Mouse (Mus musculus): ENCODE measurements around the gene Tubb3. TPM values are rescaled to one million over a fixed set of nuclear protein-coding genes. Genes with fewer than 3 reads are reported as not detected.
"Not testable (repeated sequence)": the region's sequence is repeated elsewhere in the genome, so short reads cannot be mapped to it uniquely, and the experiment has no call there.

Tubb3 gene
- polyA plus RNA-seq, 1 experiment, result 684 TPM

GRCm38 (mm10) chr8:123414255-123414654 lies 3.0 kb downstream of the Tubb3 start:
- WGBS, result 38% methylated on average over 9 of the region's 9 CpGs
- Histone ChIP-seq H3K4me3 (replicated peaks; ENCODE audit: insufficient read depth, low read depth, low read length) (peak overlapping the region; percentile 38), H3K27ac (ENCODE audit: insufficient read depth, low read length) (no peak overlapping the region), H3K27me3 (ENCODE audit: control insufficient read depth, insufficient read depth, low read length) (no peaks in the 10 kb centered on the region), H3K4me1 (ENCODE audit: control insufficient read depth, insufficient read depth, low read length) (peaks cover 18% of the 10 kb centered on the region)
- no peak for DNase-seq
- TF ChIP-seq CTCF (IDR thresholded peaks at IDR 0.05; ENCODE audit: borderline replicate concordance, insufficient read depth, low read depth, low read length), result no peak
- no peak for TF ChIP-seq POLR2A (IDR thresholded peaks at IDR 0.05; ENCODE audit: borderline replicate concordance, insufficient read depth, low read length)

DNA sequence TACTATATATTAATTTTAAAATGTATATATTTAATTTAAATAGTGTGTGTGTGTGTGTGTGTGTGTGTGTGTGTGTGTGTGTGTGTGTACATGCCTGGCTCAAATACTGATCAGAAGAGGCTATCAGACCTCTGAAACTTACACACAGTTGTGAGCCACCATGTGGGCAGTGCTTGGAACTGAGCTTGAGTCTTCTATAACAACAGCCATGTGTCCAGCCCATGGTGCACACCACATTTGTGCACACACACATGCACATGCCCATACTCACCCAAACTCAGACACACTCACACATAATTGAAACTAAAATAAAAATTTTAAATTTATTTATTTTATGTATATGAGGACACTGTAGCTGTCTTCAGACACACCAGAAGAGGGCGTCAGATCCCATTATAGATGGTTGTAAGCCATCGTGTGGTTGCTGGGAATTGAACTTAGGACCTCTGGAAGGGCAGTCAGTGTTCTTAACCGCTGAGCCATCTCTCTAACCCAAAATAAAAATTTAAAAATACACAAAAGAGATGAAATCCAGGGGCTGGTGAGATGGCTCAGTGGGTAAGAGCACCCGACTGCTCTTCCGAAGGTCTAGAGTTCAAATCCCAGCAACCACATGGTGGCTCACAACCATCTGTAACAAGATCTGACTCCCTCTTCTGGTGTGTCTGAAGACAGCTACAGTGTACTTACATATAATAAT lies 3.9 kb downstream of the Tubb3 start:
- not testable (repeated sequence) for H3K27ac ChIP-seq (ENCODE audit: insufficient read depth, low read length); H3K27me3 ChIP-seq (ENCODE audit: control insufficient read depth, insufficient read depth, low read length); DNase-seq; H3K4me3 ChIP-seq (replicated peaks; ENCODE audit: insufficient read depth, low read depth, low read length)
- 82% methylated on average over 5 of the region's 5 CpGs for WGBS
- H3K4me1 ChIP-seq (ENCODE audit: control insufficient read depth, insufficient read depth, low read length), result peaks cover 11% of the 10 kb centered on the region

GRCm38 (mm10) chr8:123415967-123416943 lies 5.0 kb downstream of the Tubb3 start:
- no peak for DNase-seq
- H3K4me1 ChIP-seq (ENCODE audit: control insufficient read depth, insufficient read depth, low read length), result peaks cover 15% of the 10 kb centered on the region
- no peak for TF ChIP-seq CTCF (IDR thresholded peaks at IDR 0.05; ENCODE audit: borderline replicate concordance, insufficient read depth, low read depth, low read length)
- TF ChIP-seq POLR2A (IDR thresholded peaks at IDR 0.05; ENCODE audit: borderline replicate concordance, insufficient read depth, low read length), result no peak
- H3K27me3 ChIP-seq (ENCODE audit: control insufficient read depth, insufficient read depth, low read length), result no peaks in the 10 kb centered on the region
- H3K27ac ChIP-seq (ENCODE audit: insufficient read depth, low read length), result no peak overlapping the region; the same call in 1 of the 2 replicates
- 78% methylated on average over 8 of the region's 8 CpGs for WGBS
- H3K4me3 ChIP-seq (replicated peaks; ENCODE audit: insufficient read depth, low read depth, low read length), result no peak overlapping the region

- 57% methylated on average over 8 of the region's 8 CpGs for WGBS
- DNase-seq, result no peak
- peaks cover 15% of the 10 kb centered on the region for H3K4me1 ChIP-seq (ENCODE audit: control insufficient read depth, insufficient read depth, low read length)
- no peak for TF ChIP-seq POLR2A (IDR thresholded peaks at IDR 0.05; ENCODE audit: borderline replicate concordance, insufficient read depth, low read length)
- no peak for TF ChIP-seq CTCF (IDR thresholded peaks at IDR 0.05; ENCODE audit: borderline replicate concordance, insufficient read depth, low read depth, low read length)
- H3K4me3 ChIP-seq (replicated peaks; ENCODE audit: insufficient read depth, low read depth, low read length), result no peak overlapping the region
- no peaks in the 10 kb centered on the region for H3K27me3 ChIP-seq (ENCODE audit: control insufficient read depth, insufficient read depth, low read length)
- peak overlapping the region; percentile 0; the same call in 1 of the 2 replicates for H3K27ac ChIP-seq (ENCODE audit: insufficient read depth, low read length)
Measured at GRCm38 (mm10) chr8:123416944-123417555, 5.8 kb downstream of the Tubb3 start.

GRCm38 (mm10) chr8:123419711-123420110 lies 8.5 kb downstream of the Tubb3 start:
- H3K27ac ChIP-seq (ENCODE audit: insufficient read depth, low read length), result no peak overlapping the region
- H3K27me3 ChIP-seq (ENCODE audit: control insufficient read depth, insufficient read depth, low read length), result no peaks in the 10 kb centered on the region
- no peak for DNase-seq
- no peak overlapping the region for H3K4me3 ChIP-seq (replicated peaks; ENCODE audit: insufficient read depth, low read depth, low read length)
- H3K4me1 ChIP-seq (ENCODE audit: control insufficient read depth, insufficient read depth, low read length), result peaks cover 15% of the 10 kb centered on the region
- 85% methylated on average over 4 of the region's 4 CpGs for WGBS
- TF ChIP-seq POLR2A (IDR thresholded peaks at IDR 0.05; ENCODE audit: borderline replicate concordance, insufficient read depth, low read length) (no peak), CTCF (IDR thresholded peaks at IDR 0.05; ENCODE audit: borderline replicate concordance, insufficient read depth, low read depth, low read length) (no peak)

DNA sequence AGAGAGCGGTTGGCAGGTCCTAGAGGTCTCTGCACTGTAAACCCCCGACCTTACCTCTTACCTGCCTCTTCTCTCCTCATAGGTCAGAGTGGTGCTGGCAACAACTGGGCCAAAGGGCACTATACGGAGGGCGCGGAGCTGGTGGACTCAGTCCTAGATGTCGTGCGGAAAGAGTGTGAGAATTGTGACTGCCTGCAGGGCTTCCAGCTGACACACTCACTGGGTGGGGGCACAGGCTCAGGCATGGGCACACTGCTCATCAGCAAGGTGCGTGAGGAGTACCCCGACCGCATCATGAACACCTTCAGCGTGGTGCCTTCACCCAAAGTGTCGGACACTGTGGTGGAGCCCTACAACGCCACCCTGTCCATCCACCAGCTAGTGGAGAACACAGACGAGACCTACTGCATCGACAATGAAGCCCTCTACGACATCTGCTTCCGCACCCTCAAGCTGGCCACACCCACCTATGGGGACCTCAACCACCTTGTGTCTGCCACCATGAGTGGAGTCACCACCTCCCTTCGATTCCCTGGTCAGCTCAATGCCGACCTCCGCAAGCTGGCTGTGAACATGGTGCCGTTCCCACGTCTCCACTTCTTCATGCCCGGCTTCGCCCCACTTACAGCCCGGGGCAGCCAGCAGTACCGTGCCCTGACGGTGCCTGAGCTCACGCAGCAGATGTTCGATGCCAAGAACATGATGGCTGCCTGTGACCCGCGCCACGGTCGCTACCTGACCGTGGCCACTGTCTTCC lies 9.5 kb downstream of the Tubb3 start:
- DNase-seq, result peak in 1 of 2 experiments; percentile 20
- Histone ChIP-seq H3K27ac (ENCODE audit: insufficient read depth, low read length) (no peak overlapping the region), H3K27me3 (ENCODE audit: control insufficient read depth, insufficient read depth, low read length) (no peaks in the 10 kb centered on the region), H3K4me3 (replicated peaks; ENCODE audit: insufficient read depth, low read depth, low read length) (no peak overlapping the region), H3K4me1 (ENCODE audit: control insufficient read depth, insufficient read depth, low read length) (peaks cover 19% of the 10 kb centered on the region)
- WGBS, result 88% methylated on average over 34 of the region's 34 CpGs
- TF ChIP-seq POLR2A (IDR thresholded peaks at IDR 0.05; ENCODE audit: borderline replicate concordance, insufficient read depth, low read length) (no peak), CTCF (IDR thresholded peaks at IDR 0.05; ENCODE audit: borderline replicate concordance, insufficient read depth, low read depth, low read length) (no peak)

GRCm38 (mm10) chr8:123421325-123421724 lies 10.1 kb downstream of the Tubb3 start:
- DNase-seq, result no peak
- 90% methylated on average over 19 of the region's 19 CpGs for WGBS
- Histone ChIP-seq H3K4me1 (ENCODE audit: control insufficient read depth, insufficient read depth, low read length) (peaks cover 19% of the 10 kb centered on the region), H3K4me3 (replicated peaks; ENCODE audit: insufficient read depth, low read depth, low read length) (no peak overlapping the region), H3K27ac (ENCODE audit: insufficient read depth, low read length) (no peak overlapping the region), H3K27me3 (ENCODE audit: control insufficient read depth, insufficient read depth, low read length) (no peaks in the 10 kb centered on the region)
- no peak for TF ChIP-seq POLR2A (IDR thresholded peaks at IDR 0.05; ENCODE audit: borderline replicate concordance, insufficient read depth, low read length)
- no peak for TF ChIP-seq CTCF (IDR thresholded peaks at IDR 0.05; ENCODE audit: borderline replicate concordance, insufficient read depth, low read depth, low read length)
